Mouse (Mus musculus): ENCODE results near the gene Timm13.

GRCm38 (mm10) chr10:80942919-80943318 lies 42.1 kb upstream of the Timm13 start:
- TF ChIP-seq POLR2A (IDR thresholded peaks at IDR 0.05; ENCODE audit: control insufficient read depth, extremely low read depth, insufficient read depth, low read length, poor library complexity): no peak
- TF ChIP-seq CTCF (IDR thresholded peaks at IDR 0.05; ENCODE audit: borderline replicate concordance, control insufficient read depth, extremely low read depth, insufficient read depth, low read length, poor library complexity): no peak
